Mouse (Mus musculus): ENCODE results near the gene Gm9999.

- TF ChIP-seq POLR2A (IDR thresholded peaks at IDR 0.05; ENCODE audit: insufficient read depth, low read depth, low read length) = no peak
- TF ChIP-seq CTCF (IDR thresholded peaks at IDR 0.05) = no peak
- no peak for TF ChIP-seq EP300 (IDR thresholded peaks at IDR 0.05; ENCODE audit: insufficient read depth, low read depth, low read length)
Observed at GRCm38 (mm10) chr7:47035426-47035825, 52.0 kb downstream of the Gm9999 start.
